Mouse (Mus musculus): ENCODE measurements around the gene Retreg3.

Retreg3 gene

DNA sequence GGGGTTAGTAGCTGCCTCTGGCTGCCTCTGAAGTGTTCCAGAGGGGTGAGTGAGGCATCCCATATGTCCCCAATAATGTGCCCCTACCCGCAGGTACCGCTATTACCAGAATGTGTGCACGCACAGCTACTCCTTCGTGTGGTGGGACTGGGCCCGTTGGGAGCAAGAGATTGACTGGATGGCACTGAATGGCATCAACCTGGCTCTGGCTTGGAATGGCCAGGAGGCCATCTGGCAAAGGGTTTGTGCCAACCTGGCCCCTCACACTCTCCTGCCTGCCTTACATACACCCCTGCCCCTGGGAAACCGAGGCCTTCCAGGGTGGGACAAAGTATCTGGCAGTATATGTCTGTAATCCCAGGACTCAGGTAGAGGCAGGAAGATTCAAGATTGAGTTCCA lies 48.7 kb downstream of the Retreg3 start:
- DNase-seq, result no peak

DNA sequence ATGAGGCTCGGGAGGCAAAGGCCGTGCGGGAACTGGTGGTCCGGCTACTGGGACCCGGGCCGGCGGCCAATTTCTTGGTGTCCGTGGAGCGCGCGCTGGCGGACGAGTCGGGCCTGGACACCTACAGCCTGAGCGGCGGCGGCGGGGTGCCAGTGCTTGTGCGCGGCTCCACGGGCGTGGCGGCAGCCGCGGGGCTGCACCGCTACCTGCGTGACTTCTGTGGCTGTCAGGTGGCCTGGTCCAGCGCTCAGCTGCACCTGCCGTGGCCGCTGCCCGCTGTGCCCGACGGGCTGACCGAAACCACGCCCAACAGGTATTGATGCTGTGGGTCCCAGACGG lies 49.5 kb downstream of the Retreg3 start:
- no peak for DNase-seq

DNA sequence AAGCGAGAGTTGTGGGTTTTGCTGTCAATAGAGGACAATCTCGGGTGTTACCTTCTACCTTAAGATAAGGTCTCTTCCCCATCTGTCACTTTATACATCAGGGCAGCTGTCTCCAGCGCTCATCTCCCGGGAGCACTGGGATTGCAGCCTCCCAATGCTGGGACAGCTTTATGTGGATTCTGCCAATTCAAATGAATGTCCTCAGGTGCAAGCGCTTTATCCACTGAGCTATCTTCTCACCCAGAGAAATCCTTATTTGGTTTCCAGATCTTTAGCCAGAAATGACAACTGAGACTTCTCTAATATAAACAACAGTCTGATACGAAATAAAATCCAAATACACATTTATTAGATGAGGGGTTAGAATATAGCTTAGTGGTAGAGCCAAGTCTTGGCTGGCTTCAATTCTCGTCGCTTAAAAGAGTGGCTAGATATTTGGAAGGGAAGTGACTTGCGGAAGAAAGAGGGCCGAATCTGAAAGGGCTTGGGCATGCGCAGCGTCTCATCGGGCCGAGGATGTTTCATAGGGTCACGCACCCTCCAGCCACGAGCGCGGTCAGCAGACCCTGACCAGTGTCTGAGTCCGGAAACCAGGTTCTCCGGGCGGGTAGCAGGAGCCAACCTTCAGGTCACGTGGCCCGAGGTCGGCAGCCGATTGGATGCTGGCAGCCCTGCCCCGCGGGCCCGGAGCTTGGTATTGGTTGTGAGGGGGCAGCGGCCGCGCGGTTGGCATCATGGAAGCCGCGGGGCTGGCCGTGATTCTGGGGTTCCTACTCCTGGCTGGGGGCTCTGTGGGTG lies 50.1 kb downstream of the Retreg3 start, which contains the start of gene Naglu:
Gene Naglu, plus strand, starts transcription at position 622 of the 798 bp plus-strand sequence.
- peak; percentile 97 for DNase-seq

DNA sequence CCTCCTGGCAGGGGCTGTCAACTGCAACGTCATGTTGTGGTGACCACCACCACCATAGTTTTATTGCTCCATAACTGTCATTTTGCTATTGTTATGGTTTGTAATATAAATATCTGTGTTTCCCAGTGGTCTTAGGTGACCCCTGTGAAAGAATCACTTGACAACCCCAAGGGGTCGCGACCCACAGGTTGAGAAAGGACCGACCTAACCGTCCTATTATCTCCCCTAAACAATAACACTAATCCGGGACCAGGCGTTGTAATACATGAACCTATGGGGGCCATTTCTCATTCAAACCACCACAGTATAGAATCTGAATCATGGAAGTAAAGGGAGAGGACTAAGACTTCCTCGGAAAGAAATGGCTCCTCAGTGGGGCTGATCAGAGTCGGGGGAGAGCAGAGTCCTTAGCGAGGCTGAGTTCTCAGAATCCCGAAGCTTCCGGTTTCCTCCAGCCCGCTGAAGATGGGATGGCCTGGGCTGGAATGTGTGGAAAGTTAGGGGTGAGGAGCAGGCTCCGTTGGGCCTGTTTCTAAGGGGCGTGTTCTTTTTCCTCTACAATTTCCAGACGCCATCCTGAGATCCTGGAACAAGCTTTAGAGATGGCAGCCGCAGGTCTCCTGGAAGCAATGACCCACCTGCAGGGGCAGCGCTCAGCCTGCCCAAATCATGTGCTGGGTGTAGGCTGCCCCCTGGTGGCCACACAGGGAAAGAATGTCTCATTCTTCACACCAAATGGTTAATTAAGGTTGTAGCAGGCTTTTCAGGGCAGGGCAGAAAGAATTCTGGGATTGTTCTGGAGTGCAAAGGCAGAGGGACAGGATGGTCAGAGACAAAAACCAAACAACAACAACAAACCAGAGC lies 52.9 kb downstream of the Retreg3 start:
- DNase-seq, result peak; percentile 90

DNA sequence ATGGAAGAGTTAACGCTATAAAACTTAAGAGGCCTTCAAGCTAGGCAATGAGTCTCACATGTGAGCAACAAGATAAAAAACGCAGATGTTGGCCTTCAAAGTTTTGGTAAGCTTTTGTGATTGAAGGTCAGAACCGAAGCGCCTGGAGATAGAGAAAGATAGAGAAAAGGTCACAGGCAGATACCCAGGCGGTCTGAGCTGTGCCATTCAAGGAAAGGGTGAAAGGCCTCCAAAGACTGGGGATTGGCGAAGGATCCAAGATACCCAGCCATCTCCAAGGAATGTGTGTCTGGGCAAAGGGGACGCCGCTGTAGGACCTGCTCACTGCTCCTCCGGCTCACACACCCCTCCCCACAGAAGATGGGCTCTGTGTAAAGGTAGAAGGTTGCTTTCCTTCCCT lies 54.7 kb downstream of the Retreg3 start:
- DNase-seq, result no peak

DNA sequence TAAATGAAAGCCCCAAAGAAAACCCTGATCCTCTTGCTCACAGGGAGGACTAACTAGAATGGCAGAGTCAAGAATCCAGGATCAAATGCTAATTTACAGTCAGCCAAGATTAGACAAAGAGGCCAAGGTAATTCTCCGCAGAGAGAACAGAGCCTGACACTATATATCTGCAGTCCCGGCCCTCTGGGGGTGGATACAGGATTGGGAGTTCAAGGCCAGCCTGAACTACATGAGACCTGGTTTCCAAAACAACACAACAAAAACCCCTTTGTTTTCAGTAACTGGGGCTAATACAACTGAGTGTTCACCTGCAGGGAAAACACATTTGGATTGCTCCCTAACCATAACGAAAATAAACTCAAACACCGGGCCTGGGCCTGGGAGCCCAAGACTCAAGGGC lies 55.2 kb downstream of the Retreg3 start:
- no peak for DNase-seq

DNA sequence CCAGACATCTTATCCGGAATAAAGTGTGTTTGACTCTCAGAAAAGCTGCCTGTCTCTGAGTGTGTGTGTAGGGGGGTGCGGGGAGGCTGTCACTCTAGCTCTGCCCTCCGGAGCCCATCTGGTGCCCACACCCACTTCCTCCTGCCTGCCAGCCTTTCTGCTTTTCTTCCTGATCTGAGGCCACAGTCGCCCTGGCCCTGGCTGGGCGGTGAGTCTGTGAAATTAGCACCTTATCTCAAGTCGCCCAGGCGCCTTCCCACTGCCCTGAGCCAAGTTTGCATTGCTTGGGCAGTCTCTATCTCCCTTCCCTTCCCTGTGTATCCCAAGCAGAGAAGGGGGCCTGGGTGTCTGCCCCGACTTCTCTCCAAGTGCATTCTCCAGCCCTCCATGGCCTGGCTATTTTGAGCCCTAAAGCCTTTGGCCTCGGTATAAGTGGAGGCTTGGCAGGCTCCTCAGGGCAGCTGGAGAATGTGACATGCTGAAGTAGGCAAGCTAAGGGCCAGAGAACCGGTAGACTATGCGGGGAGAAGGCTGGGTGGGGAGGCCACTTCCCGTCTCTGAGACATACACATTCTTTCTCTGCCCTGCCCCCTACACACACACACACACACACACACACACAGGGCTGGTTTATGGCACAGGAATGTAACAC lies 55.9 kb downstream of the Retreg3 start:
- peak; percentile 88 for DNase-seq

DNA sequence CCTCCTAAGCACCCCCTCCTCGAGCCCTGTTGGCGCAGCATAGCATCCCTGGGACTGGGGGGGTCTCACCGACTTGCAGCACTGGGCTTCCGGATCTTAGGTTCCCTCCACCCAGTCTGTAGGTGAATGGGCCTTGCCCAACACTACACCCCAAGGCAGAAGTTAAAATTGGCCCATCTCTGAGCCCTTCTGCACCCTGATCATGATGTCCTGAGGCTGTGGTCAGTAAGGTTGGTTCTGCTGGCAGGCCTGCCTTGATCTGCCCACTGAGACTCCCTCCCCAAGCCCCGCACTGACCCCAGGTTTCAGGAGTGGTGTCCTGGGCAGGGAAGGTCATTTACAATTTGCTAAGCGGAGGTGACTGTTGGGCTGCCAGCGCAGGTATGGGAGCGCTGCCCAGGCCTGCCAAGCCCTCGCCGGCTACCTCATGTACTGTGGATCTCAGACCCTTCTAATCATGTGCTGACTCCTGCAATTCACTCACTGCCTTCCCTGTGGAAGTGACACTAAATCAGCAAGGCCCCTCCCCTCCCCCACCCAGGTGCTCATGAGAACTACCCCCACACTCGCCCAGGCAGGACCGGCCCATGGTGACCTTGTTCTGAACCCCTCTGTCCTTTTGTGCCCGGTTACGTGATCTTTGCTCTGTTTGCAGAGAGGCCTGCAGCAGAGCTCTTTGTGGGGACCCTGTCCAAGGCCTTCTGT lies 56.6 kb downstream of the Retreg3 start:
- DNase-seq, result no peak

DNA sequence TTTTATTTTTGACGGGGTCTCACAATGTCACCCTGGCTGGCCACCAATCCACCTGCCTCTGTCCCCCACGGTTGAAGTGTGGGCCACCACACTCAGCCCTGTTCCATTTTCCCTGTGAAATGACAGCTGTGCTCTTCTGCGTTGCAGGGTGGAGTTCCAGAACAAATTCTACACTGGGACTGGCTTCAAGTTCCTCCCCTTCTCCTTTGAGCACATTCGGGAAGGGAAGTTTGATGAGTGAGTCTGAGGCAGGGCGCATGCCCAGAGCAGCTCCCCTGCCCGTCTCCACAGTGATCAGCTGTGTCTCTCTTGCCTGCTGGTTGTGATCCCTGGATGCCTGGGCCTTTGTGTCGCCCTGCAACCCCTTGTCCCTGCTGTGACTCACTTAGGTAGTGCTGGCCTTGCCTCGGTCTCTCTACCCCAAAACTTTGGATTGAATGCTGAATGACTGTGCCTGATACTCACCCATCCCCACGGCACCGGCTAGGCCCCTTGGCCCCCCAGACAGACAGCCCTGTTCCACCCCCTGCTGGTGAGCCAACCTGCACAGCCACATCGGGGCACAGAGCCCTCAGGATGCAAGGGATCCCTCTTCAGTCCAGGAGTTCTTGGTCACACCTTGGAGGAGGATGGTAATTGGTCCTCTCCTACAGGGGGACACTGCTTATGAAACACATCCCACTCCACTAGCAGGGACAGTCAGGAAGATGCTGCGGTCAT lies 57.4 kb downstream of the Retreg3 start:
- DNase-seq, result peak; percentile 75

DNA sequence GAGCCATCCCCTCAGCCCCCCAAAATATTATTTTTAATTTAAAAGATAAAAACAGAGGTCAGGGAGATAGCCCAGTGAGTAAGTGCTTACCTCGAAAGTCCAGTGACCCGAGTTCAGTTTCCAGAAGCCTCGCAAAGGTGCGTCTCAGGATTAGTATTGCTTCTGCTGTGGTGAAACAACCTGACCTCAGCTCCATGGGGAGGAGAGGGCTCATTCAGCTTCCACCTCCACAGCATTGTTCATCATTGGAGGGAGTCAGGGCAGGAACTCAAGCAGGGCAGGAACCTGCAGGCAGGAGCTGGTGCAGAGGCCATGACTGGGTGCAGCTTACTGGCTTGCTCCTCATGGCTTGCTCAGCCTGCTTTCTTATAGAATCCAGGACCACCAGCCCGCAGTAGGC lies 58.6 kb downstream of the Retreg3 start:
- DNase-seq, result no peak

DNA sequence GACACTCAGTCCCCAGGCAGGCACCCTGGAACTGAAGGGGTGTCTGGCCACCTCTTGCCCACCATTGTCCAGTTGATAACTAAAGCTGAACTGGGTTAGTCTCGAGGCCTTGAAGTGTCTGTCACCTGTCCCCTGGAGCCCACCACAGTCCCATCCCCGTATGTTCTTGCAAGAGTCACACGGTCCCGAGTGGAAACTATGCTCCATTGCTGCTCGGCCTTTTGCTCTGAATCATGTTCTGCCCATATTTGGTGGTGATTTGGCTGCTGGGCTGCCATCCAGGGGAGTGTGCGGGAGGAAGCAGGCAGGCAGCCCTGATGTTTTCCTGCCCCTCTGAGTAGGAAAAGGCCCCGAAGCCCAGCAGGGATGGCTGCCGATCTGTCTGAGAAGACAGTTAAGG lies 59.6 kb downstream of the Retreg3 start:
- peak; percentile 88 for DNase-seq

DNA sequence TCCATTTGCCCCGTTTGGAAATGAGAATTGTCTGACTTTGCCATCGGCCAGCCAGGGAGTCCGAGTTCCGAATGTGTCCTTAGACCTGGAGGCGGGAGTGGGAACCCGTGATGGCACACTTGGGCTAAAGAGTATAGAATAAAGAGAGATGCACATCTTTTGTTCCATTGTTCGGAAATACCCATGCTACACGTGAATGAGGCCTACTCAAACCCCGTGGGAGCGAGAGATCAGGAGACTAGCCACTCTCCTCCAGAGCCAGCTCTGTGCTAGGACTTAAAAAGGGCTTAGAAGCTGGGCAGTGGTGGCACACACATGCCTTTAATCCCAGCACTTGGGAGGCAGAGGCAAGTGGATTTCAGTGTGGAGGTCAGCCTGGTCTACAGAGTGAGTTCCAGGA lies 60.2 kb downstream of the Retreg3 start:
- DNase-seq, result no peak

DNA sequence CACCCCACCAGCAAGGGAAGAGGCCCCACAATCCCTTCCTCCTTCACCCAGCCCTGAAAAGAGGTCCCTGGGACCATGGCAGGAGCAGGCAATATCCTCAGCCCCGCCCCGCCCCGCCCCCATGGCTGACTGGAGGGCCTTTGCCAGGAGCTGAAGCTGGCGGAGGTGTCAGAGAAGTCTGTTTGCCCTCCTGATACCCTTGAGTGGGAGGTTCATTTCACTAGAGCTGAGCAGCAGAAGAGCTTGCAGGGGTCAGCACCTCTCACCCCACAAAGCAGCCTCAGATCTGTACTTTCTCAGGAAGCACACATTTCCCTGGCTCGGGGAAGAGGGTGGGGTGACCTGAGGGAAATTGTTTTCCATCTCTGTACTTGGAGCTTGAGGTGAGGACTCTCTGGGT lies 61.0 kb downstream of the Retreg3 start:
- no peak for DNase-seq

DNA sequence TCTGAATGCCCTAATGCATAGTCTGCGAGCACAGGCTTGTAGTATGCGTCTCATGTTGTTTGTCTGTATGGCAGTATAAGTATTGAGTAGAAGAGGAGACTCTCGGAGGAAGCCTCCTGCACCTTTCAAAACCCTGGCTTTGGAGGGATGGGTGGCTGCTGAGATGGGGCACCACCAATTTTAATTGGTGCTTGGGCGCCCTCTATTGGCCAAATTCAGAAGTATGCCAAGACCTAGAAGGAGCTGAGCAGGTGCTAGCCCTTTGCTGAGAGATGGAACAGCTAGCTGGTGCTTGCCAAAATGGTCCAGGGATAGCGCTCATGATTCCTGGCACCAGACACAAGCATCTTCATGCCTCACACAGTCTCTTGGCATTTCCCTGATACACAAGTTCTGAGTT lies 61.8 kb downstream of the Retreg3 start:
- peak; percentile 94 for DNase-seq

DNA sequence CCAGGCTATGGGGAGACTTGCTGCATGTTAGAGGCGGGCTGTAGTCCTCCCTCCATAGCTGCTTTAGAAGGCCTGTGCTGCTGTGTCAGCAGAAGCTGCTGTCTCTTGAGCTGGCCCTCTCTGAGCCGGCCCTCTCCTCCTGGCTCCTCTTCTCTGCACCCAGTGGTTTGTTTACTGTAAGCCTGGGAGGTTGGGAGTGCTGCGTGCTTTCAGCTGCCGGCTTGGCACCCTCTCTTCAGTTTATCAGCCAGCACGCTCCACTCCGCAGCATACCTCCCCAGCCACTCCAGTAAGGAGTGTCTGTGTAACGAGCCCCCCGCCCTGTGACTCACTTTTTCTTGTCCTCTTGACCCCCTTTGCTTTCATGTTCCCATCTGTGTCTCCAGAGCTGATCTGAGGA lies 62.8 kb downstream of the Retreg3 start:
- peak; percentile 85 for DNase-seq

DNA sequence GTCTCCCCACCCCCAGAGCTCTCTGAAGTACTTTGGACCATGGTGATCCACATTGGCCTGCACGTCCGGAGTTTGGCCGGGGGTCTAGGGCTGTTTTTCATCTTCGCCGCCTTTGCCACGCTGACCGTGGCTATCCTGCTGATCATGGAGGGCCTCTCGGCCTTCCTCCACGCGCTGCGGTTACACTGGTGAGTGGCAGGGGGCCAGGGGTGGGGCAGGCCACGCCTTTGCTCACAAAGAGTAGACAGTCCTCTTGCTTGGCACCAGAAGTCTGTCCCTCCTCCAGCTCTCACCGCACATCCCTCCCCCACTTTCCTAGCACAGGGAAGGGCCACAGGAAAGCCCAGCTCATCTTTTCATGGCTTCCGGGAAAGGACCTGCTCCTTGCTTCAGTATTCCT lies 64.3 kb downstream of the Retreg3 start:
- DNase-seq, result peak; percentile 40

DNA sequence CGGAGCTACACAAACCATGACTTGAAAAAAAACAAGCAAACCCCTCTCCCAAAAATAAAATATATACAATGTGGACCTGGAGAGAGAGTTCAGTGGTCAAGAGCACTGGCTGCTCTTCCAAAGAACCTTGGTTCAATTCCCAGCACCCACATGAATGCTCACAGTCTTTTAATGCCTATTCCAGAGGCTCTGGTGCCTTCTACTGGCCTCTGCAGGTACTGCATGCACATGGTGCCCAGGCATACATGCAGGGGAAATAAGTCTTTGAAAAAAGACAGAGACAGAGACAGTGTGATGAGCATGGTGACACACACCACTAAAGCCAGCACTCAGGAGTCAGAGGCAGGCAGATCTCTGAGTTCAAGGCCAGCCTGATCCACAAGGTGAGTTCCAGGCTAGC lies 65.7 kb downstream of the Retreg3 start:
- DNase-seq, result no peak

DNA sequence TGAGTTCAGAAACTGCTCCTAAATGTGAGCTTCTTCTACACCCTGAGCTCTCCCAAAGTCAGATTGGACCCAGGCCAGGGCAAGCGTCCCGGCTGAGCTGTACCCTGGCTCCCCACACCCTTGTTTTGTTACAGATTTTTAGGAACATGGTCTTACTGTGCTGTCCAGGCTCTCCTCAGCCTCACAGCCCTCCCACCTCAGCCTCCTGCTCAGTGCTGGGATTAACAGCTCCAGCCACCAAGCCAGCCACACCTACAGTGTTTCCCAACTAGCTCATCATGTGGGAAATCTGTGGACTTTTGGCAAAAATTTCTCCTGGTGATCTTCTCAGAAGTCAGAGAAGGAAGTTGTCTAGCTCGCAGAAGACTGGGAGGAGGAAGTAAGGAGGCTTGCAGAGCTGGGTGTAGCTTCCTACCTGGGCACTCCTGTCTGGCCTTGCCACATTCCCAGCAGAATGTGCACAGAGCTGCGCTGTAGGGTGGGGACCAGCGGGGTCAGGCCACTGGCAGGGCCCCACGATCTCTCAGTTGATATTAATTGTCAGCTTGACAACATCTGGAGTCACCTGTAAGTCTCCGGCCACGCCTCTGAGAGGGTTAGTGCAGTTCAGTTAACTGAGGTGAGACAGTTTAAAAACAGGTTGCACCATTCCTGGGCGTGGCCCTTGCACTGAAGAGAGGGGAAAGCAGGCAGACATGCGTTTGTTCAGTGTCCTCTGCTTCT lies 66.8 kb downstream of the Retreg3 start:
- peak; percentile 62 for DNase-seq

DNA sequence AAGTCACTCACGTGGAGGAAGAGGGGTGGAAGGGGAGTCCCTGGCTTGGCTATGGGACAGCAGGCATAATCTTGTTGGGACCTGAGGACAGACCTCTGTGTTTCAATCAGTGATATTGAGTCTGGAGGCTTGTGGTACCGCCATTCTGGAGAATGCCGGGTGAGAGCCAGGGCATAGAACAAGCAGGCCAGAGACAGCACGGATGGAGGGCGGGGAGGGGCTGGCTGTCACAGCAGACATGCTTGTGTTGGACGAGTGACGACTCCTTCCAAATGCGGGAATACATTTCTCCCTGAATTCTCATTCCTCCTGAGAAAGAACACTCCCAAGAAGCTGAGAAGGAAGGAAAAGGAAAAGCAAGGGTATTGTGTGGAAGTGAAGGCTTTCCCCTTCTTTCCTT lies 68.1 kb downstream of the Retreg3 start:
- DNase-seq, result no peak

DNA sequence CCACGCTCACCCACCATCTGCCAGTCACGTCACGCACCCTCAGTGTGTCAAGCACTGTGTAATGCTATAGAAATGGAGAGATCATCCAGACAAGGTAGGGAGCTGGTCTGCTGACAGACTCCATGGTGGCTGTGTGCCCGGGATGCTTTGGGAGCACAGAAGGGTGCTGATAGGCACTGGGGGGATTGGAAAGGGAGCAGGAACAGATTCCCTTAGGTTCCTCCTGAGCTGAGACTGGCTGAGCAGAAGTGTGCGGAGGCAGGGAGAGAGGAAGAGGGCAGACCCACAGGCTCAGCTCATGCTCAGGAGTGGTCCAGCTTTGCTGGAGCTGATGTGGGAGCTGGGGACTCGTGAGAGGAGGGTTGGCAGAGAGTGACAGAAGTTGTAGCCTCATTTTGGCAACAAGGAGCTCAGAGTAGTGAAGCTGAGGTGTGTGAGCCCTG lies 68.6 kb downstream of the Retreg3 start:
- no peak for DNase-seq

DNA sequence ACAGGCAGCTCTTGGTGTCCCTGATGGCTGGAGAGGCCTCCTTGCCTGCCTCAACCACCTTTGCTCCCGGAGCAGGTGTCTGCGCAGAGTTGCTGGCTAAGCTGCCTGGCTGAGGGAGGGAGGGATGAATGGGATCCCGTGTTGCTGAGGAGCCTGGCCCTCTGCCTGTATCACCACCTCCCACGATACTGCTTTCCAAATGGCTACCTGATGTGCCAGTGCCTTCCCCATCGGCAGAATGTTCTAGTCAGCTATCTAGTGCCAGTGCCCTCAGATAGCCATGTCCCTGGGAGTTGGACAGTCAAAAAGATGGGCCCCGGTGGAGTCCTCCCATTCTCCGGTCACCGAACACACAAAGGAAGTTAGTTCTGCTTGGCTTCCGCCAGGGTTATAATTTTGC lies 69.3 kb downstream of the Retreg3 start:
- DNase-seq, result no peak

DNA sequence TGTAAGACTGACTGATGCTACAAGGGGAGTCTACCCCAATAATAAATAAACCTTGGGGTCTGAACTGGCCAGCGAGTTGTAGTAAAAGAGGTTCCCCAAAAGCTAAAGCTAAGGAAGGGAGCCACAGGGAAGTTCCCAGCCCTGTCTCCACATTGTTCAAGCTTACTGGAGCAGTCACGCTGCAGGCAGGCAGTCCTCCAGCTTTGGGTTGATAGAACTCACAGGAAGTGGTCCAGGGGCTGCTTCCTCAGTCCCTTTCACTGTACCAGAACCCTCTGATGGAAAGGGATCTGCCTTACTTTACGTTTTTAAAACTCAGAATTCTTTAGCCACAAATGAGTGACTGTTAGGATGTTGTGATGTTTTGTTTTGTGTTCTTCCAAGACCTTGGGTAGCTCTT lies 72.2 kb downstream of the Retreg3 start:
- DNase-seq, result no peak

All from lung, postnatal 10 days (tissue).